Mouse (Mus musculus): ENCODE measurements around the gene Eif3l.

Eif3l gene

DNA sequence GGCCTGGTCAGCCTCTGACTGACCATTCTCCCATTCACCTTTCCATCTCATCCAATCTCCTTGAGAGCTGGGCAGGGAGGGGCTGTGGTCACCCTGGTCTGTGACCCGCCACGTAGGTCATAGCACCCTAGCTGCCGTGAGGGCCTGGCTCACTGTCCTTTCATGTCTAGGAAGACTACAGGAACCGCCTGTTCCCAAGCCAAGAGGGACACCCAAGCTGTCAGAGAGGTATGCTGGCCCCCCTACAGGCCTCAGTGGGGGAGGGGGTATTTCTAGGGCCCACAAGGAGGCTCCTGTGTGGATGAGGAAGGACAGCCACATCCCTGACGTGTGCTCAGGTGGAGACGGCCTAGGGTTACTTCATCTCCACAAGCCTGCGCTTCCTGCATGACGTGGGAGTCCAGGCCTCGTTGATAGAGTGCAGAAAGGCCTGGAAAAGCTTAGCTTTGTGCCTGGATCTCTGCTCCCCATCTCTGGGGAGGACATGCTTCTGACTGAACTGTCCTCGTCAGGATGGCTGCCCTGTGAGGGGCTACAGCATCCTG lies 49.4 kb downstream of the Eif3l start:
- DNase-seq, result no peak

DNA sequence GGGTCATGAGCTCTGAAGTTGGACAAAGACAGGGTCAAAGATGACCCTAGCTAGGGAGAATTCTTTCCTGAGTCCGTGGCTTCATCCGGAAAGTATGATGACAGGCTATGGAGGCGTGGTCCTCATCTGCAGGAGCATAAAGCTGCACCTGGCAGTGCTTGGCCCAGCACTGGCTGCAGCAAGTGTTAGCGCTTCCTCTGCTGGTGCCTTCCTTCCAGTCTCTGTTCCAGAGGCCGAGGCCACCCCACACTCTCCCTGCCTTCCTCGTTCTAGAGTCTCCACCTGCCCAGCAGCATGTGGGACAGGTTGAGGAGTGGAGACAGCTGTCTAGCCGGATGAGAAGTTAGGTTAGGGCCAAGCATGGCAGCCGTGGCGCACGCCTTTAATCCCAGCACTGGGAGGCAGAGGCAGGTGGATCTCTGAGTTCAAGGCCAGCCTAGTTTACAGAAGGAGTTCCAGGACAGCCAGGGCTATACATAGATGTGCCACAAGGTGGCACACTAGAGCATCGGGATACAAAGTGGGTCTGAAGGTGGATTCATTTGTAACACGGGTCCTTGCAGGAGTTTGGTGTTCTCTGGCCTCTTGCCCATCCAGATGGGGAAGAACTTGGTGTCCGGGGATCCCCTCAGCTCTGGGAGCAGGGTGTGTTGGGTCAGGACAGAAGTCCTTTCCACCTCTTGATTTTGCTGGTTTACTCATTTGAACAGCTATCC lies 51.4 kb downstream of the Eif3l start:
- DNase-seq, result peak; percentile 58 to 69

GRCm38 (mm10) chr15:79127101-79127500 lies 52.1 kb downstream of the Eif3l start:
- no peak for DNase-seq

GRCm38 (mm10) chr15:79128208-79128607 lies 53.2 kb downstream of the Eif3l start:
- DNase-seq, result no peak

DNA sequence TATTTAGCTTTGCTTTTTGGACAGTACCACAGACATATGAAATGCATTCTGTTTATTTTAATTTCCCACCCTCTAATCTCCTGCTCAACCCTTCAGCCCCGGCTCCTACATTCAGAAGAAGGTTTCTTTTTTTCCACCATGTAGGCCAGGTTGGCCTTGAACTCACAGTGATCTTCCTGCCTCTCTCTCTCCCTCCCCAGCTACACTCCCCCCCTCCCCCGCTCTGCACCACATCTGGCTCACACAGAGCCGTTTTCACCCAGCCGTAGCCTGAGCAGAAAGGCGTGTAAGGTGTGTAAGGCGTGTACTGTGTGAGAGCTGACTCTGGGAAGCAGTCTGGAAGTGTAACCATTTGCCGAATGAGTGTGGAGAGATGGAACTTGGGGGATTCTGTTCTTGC lies 54.3 kb downstream of the Eif3l start:
- no peak for DNase-seq

DNA sequence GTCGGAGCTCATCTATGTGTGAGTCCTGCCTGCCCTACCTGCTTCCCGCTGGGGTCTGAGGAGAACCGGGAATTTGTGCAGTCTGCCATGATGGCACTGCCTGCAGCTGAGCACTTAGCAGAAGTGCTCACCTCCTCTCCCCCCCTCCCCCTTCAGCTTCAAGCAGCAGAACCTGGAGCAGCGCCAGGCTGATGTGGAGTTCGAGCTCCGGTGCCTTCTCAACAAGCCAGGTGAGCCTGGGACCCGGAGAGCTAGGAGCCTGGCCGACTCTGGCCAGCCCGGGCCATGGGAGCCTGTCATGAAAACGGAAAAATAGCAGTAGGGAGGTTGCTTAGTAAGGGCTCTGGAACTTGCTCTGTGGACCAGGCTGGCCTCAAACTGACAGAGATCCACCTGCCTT lies 55.8 kb downstream of the Eif3l start:
- DNase-seq, result peak in 1 of 2 experiments; percentile 38

- peak; percentile 70 to 71 for DNase-seq
Observed at GRCm38 (mm10) chr15:79131442-79131841, 56.5 kb downstream of the Eif3l start.

DNA sequence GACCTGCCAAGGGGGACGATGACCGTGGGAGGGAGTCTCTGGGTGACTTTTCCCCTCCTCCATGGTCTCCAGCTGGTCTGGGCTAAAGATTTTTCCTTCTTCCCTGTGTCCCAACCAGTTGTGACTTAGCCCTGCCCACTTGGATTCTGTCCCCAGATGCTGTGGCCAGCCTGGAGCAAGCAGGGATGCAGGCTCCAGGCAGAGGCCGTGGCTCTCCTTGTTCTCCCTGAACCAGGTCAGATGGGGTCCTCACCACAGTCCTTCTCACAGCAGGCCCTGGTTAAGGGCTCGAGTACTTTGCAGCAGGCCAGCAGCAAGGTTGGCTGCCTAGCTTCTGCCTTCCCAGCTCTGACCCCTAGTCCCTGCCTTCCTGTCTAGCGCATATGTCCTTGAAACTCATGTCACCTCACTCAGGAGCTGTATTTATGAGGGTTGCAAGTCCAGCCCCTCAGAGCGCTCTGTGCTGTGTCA lies 58.2 kb downstream of the Eif3l start:
- DNase-seq, result no peak

DNA sequence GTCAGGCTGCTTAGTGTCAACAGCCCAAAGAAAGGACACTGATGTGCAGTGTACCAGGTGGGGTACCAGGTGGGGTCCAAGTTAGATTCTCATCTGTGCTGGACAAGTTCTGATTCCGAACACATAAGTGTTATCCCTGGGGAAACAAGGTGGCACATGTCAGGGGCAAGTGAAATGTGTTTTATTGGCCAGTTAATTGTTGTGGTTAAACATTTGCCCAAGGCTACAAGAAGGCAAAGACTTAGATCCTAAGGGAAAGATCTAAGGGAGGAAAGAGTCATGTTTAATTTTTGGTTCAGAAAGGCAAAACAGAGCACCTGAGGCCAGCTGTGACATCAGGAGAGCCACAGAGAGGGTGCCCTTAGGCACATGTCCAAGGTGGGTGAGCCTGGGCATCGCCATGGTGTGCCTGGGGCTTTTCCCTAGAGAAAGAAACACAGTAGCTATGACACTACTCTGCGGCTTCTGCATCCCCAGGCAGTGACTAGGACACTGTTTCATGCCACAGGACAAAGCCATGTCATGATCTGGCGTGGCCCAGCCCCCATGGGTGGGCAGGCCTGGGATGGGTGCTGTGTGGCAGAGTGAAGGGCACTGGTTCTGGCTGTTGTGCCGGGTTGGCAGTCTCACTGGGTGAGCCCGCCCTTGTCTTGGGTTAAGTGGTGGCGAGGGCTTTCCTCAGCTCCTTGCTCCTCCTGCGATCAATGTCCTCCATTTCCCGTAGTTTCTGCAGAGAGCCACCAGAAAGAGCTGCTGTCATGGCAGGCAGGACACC lies 59.7 kb downstream of the Eif3l start:
- no peak for DNase-seq

- no peak for DNase-seq
Observed at GRCm38 (mm10) chr15:79135332-79135731, 60.4 kb downstream of the Eif3l start.

DNA sequence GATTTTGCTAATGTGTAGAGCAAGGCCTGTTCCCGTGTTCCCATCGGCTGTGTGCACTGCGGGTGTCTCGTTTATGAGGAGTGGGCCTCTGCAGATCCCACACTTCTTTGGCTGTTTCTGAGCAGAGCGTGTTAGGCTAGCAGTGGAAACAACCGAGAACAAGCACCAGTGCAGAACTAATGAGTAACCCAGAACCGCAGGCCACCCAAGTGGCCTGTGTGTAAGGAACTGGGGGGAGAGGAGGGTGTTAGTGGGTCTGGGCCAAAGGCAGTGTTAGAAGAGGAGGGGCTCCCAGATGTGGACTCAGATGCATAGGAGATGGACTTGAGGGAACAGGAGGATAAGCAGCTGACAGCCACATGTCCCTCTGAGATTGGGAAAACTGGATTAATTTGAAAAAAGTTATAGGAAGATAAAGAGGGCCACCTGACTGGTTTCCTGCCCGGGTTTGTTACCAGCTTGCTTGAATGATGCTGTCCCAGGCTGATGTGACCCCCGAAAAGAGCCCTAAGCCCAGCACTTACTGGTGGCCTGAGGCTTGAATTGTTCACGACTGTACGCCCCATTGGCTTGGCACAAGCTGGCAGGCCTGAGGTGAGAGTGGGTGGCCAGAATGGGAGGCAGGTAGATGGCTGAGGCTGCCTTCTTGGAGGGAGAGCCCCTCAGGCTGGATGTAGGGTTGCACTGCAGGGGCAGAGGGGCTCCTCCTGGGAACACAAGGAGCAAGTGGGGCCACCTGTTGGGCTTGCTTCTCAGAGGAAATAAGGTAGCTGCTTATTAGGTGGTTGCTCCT lies 61.0 kb downstream of the Eif3l start:
- DNase-seq, result no peak

DNA sequence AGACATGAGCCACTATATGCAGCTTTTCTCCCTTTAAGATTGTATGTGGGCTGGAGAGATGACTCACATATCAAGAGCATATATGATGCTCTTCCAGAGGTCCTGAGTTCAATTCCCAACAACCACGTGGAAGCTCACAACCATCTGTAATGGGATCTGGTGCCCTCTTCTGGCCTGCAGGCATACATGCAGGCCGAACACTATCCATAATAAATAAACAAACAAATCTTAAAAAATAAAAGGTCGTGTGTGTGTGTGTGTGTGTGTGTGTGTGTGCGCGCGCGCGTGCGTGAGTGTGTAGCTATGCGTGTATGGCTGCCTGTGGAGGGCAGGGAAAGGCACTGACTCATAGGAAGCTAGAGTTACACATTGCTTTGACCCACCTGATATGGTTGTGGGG lies 64.7 kb downstream of the Eif3l start:
- no peak for DNase-seq

GRCm38 (mm10) chr15:79140866-79141565 lies 66.0 kb downstream of the Eif3l start, which contains the start of the genes Polr2f and 1700088E04Rik:
Polr2f (plus strand) TSS chr15:79141009.
1700088E04Rik (minus strand) TSS chr15:79141253.
- peak; percentile 97 for DNase-seq

GRCm38 (mm10) chr15:79141566-79141917 lies 66.6 kb downstream of the Eif3l start:
- DNase-seq, result no peak

DNA sequence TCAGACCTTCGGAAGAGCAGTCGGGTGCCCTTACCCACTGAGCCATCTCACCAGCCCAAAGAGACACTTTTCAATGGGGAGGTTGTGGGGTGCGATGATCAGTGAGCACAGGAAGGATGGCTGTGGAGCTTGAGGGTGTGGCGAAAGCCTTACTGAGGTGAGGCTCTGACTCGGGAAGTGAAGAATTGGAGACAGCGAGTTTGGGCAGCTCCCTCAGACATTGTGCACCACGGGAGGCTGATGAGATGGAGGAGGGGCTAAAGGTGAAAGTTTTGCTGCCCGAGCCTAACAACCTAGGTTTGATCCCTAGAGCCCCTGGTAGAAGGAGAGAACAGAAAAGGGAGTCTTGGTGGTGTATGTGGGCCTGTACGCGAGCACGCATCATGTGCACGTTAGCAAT lies 68.3 kb downstream of the Eif3l start:
- no peak for DNase-seq

Measured in cerebellum, postnatal 14 days (tissue).